Mouse (Mus musculus) liver, embryonic 14.5 days (tissue): ENCODE measurements around the gene Ccr6.

Source experiments
- CTCF ChIP-seq: IDR thresholded peaks from 2 replicates; pipeline ENCODE4 v1.5.1; 2016; ENCODE audit warnings: antibody characterized with exemption, low read depth, control low read depth
- EP300 ChIP-seq: IDR thresholded peaks from 2 replicates; pipeline ENCODE4 v1.6.1; 2016; ENCODE audit warnings: antibody characterized with exemption, low read depth

DNA sequence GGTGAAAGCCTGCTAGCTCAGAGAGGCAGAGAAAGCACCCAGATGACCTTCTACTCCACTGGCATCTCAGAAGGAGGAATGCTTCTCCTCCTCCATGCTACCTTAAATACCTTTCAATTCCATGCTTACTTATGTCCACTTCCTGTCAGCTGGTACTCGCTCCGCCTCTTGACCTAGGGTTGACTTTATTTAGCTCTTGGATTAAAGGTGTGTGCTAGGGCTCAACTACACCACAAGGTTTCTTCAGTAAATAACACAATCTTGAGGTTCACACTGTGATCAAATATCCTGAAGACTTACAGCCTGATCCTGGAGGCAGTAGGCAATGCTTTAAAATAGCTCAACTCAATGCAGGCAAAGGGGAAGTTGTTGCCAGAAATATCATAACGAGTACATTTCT, 6.2 kb upstream of the Ccr6 start:
- no peak for TF ChIP-seq CTCF
- TF ChIP-seq EP300, result no peak
